Mouse (Mus musculus) embryonic facial prominence, embryonic 10.5 days (tissue): ENCODE measurements around the gene Bcl2l1. TPM values are rescaled to one million over a fixed set of nuclear protein-coding genes. Genes with fewer than 3 reads are reported as not detected.

Experiments used
- DNase-seq: peaks from one replicate; pipeline ENCODE4 v3.0.0-alpha.2; 2017; ENCODE audit warnings: low spot score
- H3K27ac ChIP-seq: fragments of 300-500 bp; sonication (generic); replicated peaks from 2 replicates; pipeline ENCODE4 v1.5.1; 2016; ENCODE audit warnings: mild to moderate bottlenecking
- H3K27me3 ChIP-seq: fragments of 300-500 bp; sonication (generic); replicated peaks from 2 replicates; pipeline ENCODE4 v1.6.1; 2016; ENCODE audit warnings: low read depth, mild to moderate bottlenecking; ENCODE audit not compliant: poor library complexity, severe bottlenecking
- H3K36me3 ChIP-seq: fragments of 300-500 bp; sonication (generic); replicated peaks from 2 replicates; pipeline ENCODE4 v1.6.1; 2016; ENCODE audit warnings: mild to moderate bottlenecking, moderate library complexity
- H3K4me1 ChIP-seq: fragments of 300-500 bp; sonication (generic); 2 replicates; pipeline ENCODE4 v1.6.1; 2016
- H3K4me3 ChIP-seq: fragments of 300-500 bp; sonication (generic); 2 replicates; pipeline ENCODE4 v1.5.1; 2016; ENCODE audit warnings: mild to moderate bottlenecking, moderate library complexity
- H3K9me3 ChIP-seq: fragments of 300-500 bp; sonication (generic); 2 replicates; pipeline ENCODE4 v1.6.1; 2016; ENCODE audit warnings: mild to moderate bottlenecking
- WGBS: fragments of 180-500 bp; shearing (Covaris S2); methylation state at CpG from one replicate; pipeline ENCODE4 v1.1.7; 2016; 5-methylcytosine and 5-hydroxymethylcytosine counted together
- polyA plus RNA-seq: library from polyadenylated mRNA; unstranded; fragments of >200 nt; fragmentation: Nextera tagmentation; extraction: Ambion mirVana; gene quantifications from 2 replicates; pipeline ENCODE4 v1.2.1, GENCODE M21; 2016

Gene Bcl2l1
- polyA plus RNA-seq, 1 experiment from 2014 or later, result 106 TPM

DNA sequence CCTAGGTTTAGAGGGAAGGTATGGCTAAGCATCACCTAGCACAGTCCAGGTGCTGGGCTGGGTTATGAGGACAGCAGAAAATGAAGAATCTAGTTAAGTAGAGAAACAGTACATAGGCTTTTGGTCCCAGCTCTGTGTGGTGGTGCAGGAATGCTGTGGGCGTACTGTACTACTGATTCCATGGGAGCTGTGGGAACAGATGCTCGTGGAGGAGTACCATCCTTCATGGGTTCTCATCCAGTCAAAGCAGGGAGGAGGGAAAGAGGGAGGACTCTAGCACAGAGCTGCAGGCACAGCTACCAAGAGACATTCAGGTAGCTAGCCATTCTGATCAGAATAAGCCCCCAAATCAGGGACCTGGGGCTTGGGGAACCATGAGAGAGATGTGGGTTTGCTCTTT, 55.1 kb downstream of the Bcl2l1 start:
- Histone ChIP-seq H3K4me1 (peaks cover 6% of the 10 kb centered on the region), H3K27ac (no peak overlapping the region), H3K9me3 (no peaks in the 10 kb centered on the region), H3K4me3 (no peak overlapping the region), H3K36me3 (peaks cover 31% of the 10 kb centered on the region), H3K27me3 (no peaks in the 10 kb centered on the region)
- DNase-seq, result no peak
- WGBS, result 90% methylated on average over 2 of the region's 2 CpGs

DNA sequence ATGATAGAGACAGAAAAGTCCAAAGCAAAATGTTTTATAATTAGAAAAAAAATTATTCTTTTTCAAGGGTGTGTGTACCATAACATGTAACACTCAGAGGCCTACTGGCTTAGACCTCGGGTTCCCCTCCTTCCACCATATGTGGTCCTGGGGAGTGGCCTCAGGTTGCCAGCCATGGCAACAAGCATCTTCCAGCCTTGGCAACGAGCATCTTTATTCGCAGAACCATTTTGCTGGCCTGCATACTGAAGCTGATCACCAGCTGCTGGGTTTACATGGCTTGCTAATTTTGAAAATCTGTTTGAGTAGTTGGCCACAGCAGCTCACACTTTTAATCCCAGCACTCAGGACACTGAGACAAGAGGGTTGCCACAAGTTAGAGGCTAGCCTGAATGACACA, 55.5 kb downstream of the Bcl2l1 start:
- Histone ChIP-seq H3K27me3 (no peaks in the 10 kb centered on the region), H3K27ac (no peak overlapping the region), H3K4me1 (peaks cover 2% of the 10 kb centered on the region), H3K4me3 (no peak overlapping the region), H3K36me3 (peaks cover 27% of the 10 kb centered on the region), H3K9me3 (no peaks in the 10 kb centered on the region)
- WGBS, result 84% methylated on average over 3 of the region's 3 CpGs
- DNase-seq, result no peak

DNA sequence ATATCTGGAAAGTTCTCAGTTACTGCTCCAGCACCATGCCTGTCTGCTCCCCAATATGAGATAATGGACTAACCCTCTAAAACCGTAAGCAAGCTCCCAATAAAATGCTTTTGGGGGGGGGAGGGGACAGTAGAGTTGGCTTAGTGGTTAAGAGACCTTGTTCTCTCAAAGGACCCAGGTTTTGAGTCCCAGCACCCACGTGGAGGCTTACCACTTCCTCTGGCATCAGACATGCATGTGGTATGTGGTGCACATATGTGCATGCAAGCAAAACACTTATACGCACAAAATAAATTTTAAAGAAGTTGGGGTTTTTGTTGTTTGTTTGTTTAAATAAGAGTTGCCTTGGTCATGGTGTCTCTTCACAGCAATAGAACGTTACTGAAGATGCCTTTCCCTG, 56.2 kb downstream of the Bcl2l1 start:
- 82% methylated on average over 4 of the region's 4 CpGs for WGBS
- H3K36me3 ChIP-seq, result peaks cover 20% of the 10 kb centered on the region
- no peak for DNase-seq

DNA sequence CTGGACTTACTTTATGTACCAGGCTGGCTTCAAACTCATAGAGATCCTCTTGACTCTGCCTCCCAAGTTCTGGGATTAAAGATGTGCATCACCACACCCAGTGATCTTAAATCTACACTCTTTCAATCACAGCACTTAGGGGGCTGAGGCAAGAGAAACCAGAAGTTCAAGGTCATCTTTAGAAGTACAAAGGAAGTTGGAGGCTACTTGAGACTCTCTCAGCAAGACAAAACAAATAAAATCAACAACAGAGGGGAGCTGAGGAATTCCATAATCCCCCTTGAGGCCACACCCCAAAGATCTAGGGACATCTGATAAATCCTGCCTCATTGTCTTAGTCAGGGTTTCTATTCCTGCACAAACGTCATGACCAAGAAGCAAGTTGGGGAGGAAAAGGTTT, 59.3 kb downstream of the Bcl2l1 start:
- Histone ChIP-seq H3K36me3 (no peaks in the 10 kb centered on the region), H3K27me3 (no peaks in the 10 kb centered on the region), H3K4me1 (peaks cover 4% of the 10 kb centered on the region; the same call in 1 of the 2 replicates), H3K4me3 (no peak overlapping the region), H3K27ac (no peak overlapping the region), H3K9me3 (no peaks in the 10 kb centered on the region)
- 29% methylated on average over 1 of the region's 1 CpGs for WGBS
- no peak for DNase-seq

More for the DNA sequence above, 56.2 kb downstream of the Bcl2l1 start:
- Histone ChIP-seq H3K9me3 (no peaks in the 10 kb centered on the region), H3K4me1 (no peaks in the 10 kb centered on the region), H3K27me3 (no peaks in the 10 kb centered on the region), H3K4me3 (no peak overlapping the region), H3K27ac (no peak overlapping the region)

DNA sequence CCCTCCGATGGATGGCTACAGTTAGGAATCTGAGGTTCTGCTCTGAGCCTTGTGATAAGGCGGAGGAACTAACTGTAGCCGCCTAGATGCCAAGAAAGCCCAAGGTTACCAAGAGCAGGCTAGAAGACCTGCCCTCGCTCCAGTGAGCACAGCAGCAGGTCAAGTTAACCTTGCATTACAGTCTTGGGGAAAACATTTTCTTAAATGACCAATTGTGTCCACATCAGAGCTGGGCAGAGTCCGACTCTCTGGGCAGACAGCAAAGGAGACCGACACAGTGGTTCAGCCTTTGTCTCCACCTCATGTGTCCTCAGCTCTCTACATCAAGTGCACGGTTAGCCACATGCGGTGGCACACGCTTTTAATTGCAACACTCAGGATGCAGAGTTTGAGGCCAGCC, 60.0 kb downstream of the Bcl2l1 start:
- peaks cover 10% of the 10 kb centered on the region for H3K4me1 ChIP-seq
- H3K27me3 ChIP-seq, result no peaks in the 10 kb centered on the region
- 88% methylated on average over 9 of the region's 9 CpGs for WGBS
- H3K27ac ChIP-seq, result no peak overlapping the region
- H3K36me3 ChIP-seq, result no peaks in the 10 kb centered on the region
- H3K9me3 ChIP-seq, result no peaks in the 10 kb centered on the region
- no peak for DNase-seq
- H3K4me3 ChIP-seq, result no peak overlapping the region

DNA sequence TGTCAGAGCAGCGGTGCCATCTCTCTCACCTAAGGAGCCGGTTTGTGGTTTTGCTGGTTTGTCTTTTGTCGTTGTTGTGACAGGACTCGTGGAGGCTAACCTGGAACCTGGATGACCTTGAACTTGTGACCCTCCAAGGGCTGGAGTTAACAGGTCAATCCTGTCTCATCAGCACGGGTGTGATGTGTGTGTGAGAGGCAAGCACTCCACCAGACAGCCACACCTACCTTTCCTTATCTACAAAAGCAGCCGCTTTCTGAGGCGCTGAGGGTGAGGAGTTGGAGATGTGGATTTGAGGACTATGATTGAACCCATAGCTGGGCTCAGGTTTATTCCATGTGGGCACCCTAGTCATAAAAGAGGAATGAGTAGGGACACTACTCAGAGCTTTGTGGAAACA, 61.9 kb downstream of the Bcl2l1 start:
- no peaks in the 10 kb centered on the region for H3K36me3 ChIP-seq
- no peak for DNase-seq
- WGBS, result 87% methylated on average over 7 of the region's 7 CpGs
- H3K27ac ChIP-seq, result no peak overlapping the region
- H3K27me3 ChIP-seq, result 0 out of 2 replicates have a peak, but pooled peaks cover 3% of the 10 kb centered on the region
- H3K4me3 ChIP-seq, result no peak overlapping the region
- H3K9me3 ChIP-seq, result no peaks in the 10 kb centered on the region
- H3K4me1 ChIP-seq, result peaks cover 28% of the 10 kb centered on the region

DNA sequence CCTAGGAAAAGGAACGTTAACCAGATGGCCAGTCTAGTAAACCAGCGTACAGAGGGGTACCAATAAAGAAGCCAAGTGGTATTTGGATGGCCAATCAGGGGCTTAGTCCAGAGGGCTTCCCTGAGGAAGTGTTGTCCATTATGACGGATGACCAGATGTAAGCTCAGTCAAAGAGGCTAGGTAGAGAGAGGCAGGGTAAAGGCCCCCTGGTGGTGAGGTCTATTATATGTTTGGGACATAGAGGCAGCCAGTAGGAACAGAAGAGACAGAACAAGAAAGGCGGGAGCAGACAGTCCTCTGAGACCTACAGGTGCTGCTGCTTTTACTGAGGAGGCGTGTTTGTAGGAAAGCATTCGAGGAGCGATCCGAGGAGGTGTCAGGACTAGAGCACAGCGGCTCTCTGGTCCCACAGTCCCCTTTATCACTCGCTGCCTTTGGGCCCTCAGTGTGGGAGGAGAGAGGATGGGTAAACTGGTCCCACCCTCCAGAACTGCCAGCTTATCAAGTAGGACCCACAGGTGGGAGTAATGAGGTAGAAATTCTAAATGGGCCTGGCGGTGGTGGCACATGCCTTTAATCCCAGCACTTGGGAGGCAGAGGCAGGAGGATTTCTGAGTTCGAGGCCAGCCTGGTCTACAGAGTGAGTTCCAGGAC, 63.8 kb downstream of the Bcl2l1 start:
- Histone ChIP-seq H3K4me3 (no peak overlapping the region), H3K27me3 (0 out of 2 replicates have a peak, but pooled peaks cover 3% of the 10 kb centered on the region), H3K4me1 (peaks cover 40% of the 10 kb centered on the region), H3K27ac (no peak overlapping the region; the same call in 1 of the 2 replicates), H3K9me3 (no peaks in the 10 kb centered on the region), H3K36me3 (no peaks in the 10 kb centered on the region)
- peak; percentile 65 for DNase-seq
- WGBS, result 58% methylated on average over 12 of the region's 12 CpGs

DNA sequence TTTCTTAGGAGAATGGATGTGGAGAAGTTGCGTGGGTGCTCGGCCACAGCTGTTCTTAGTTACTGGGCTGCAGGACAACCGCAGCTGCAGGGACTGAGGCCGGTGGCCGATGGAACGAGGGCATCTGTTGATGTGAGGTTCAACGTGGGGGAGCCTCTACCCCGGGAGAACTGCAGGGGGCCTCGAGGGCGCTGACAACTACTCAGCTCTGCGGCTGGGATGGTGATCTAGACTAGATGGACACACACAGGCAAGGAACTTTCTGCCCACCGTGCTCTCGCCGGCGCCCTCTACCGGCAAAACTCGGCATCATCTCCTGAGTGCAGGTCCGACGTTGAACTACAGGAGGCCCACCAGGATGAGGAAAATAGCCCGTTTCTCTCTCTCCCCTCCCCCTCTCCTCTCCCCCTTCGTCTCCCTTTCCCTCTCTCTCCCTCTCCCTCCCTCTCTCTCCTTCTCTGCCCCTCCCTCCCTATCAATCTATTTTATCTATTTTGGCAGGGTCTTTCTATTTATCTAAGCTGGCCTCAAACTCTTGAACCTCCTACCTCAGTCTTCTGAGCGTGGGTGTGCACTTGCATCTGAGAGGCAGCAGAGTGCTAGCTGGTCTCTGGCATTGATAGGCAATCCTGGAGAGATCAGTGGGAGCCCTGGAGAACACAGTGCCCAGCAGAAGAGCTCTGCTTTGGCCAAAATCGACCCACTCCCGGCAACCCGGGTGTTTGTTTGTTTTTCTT, 65.0 kb downstream of the Bcl2l1 start:
- Histone ChIP-seq H3K9me3 (no peaks in the 10 kb centered on the region), H3K4me3 (peak overlapping the region; percentile 25), H3K4me1 (peaks cover 40% of the 10 kb centered on the region), H3K27me3 (0 out of 2 replicates have a peak, but pooled peaks cover 3% of the 10 kb centered on the region), H3K27ac (peak overlapping the region; percentile 66), H3K36me3 (no peaks in the 10 kb centered on the region)
- 19% methylated on average over 25 of the region's 25 CpGs for WGBS
- DNase-seq, result peak; percentile 94

DNA sequence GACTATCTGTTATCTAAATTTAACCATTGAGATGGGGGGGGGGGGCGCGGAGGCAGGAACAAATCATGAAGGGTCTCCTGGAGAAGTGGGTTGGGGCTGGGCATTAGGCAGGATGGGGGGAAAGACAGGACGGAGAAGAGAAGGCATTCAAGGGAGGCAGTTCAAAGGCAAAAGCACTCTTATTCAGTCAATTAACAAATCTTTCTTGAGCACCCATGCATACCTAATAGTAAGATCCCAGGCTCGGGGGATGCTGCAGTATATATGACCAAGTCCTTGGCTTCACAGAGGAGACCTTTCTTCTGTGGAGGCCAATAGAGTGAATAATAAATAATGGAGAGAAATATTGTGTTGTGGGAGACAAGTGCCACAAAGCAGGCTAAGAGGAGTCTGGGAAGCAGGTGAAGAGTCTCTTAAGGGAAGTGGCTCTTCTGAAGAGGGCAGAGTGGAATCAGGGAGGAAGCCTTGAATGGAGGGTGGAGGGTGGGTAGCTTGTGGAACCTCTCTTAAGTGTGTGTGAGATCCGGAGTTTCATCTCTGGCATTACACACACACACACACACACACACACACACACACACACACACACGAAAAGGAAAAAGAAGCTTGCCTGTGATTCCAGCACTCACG, 66.4 kb downstream of the Bcl2l1 start:
- 29% methylated on average over 7 of the region's 7 CpGs for WGBS

DNA sequence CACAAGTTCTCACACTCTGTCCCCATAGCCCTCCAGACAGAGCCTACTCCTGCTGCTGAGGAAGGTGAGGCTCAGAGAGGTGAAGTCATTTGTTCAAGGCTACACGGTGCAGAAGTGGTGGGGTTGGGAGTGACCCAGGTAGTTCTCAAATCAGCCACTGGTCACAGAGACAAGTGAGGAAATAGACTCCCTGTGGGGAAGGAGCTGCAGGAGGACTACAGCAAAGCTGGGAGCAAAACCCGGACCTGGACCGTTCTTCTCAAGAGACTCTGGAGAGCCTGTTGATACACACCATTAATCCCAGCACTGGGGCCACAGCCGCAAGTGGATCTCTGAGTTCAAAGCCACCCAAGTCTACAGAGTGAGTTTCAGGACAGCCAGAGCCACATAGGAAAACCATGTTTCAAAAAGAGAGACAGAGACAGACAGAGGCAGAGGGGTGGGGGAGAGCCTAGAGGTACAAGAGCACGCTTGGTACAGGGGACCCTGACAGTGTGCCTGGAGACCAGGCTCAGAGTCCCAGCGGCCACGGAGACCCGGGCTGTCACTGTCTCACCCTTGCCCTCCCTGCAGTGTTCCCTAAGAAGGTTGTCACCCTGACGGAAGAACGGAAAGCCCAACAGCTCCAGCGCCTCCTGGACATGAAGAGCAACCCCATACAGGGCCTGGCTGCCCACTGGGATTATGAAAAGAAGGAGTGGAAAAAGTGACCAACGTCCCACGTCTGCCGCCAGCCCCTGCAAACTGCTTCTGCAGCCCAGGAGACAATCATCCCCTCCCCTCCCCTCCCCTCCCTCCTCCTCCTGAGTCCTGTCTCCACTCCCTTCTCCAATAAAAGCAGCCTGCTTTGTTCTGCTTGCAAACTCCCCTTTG, 67.1 kb downstream of the Bcl2l1 start:
- Histone ChIP-seq H3K36me3 (no peaks in the 10 kb centered on the region), H3K9me3 (no peaks in the 10 kb centered on the region), H3K4me1 (peaks cover 40% of the 10 kb centered on the region), H3K4me3 (peak overlapping the region; percentile 31; the same call in 1 of the 2 replicates), H3K27ac (peak overlapping the region; percentile 53), H3K27me3 (0 out of 2 replicates have a peak, but pooled peaks cover 3% of the 10 kb centered on the region)
- peak; percentile 54 for DNase-seq
- 8% methylated on average over 14 of the region's 14 CpGs for WGBS

More for the DNA sequence above, 66.4 kb downstream of the Bcl2l1 start:
- H3K9me3 ChIP-seq, result no peaks in the 10 kb centered on the region
- no peak for DNase-seq
- 0 out of 2 replicates have a peak, but pooled peaks cover 3% of the 10 kb centered on the region for H3K27me3 ChIP-seq
- peak overlapping the region; percentile 53 for H3K27ac ChIP-seq
- peak overlapping the region; percentile 31; the same call in 1 of the 2 replicates for H3K4me3 ChIP-seq
- no peaks in the 10 kb centered on the region for H3K36me3 ChIP-seq
- peaks cover 40% of the 10 kb centered on the region for H3K4me1 ChIP-seq

DNA sequence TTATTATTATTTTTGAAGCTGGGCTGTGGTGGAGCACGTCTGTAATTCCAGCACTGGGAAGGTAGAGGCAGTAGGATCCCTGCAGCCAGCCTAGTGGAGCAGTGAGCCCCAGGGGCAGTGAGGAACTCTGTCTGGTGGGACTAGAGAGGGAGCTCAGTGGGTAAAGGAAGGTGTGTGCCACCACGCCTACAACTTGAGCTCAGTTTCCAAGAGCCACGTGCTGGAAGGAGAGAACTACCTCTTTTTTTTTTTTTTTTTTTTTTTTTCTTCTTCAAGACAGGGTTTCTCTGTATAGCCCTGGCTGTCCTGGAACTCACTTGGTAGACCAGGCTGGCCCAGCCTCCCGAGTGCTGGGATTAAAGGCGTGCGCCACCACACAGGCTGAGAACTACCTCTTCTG, 68.2 kb downstream of the Bcl2l1 start:
- no peak for DNase-seq
- Histone ChIP-seq H3K9me3 (no peaks in the 10 kb centered on the region), H3K27me3 (0 out of 2 replicates have a peak, but pooled peaks cover 3% of the 10 kb centered on the region), H3K4me1 (peaks cover 42% of the 10 kb centered on the region), H3K36me3 (no peaks in the 10 kb centered on the region), H3K4me3 (no peak overlapping the region), H3K27ac (no peak overlapping the region)
- WGBS, result 72% methylated on average over 6 of the region's 6 CpGs

DNA sequence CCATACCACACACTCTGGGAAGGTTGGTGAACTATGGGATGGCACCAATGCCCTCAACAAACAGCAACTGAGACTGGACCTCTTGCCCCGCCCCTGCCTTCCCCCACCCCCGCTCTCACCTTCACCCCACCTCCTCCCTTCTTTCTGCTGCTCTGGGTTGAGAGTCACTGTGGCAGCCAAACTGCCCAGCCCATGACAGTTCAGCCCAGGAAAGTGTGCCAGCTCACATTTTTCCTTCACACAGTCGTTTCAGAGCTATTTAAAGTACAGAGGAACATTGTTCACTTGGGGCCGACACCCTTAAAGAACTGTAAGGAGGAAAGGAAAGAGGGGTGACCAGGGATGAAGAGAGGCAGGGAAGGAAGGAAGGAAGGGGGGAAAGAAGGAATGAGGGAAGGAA, 73.2 kb downstream of the Bcl2l1 start:
- Histone ChIP-seq H3K4me3 (no peak overlapping the region), H3K27me3 (peaks cover 42% of the 10 kb centered on the region), H3K4me1 (peaks cover 29% of the 10 kb centered on the region), H3K27ac (no peak overlapping the region), H3K9me3 (no peaks in the 10 kb centered on the region), H3K36me3 (no peaks in the 10 kb centered on the region)
- DNase-seq, result no peak
- WGBS, result 53% methylated on average over 4 of the region's 4 CpGs
